Mouse (Mus musculus): ENCODE results near the gene Pbx1.

The Pbx1 gene

DNA sequence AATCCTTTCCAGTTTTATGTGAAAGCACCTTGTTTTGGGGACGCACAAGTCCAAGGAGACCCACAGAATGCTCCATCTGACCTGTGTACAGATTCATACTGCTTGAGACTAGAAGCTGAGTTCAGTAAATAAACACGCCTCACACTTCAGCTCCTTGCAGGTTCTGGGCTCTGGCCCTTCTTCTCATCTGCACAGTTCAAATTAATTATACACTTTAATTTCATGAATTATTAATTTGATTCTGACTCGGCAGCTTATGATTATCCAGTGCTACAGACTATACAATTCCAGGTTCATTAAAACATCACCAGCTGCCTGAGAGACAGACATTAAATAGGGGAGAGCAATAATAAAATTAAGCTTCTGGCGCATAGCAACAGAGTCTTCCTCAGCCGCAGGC lies 156.4 kb downstream of the Pbx1 start:
- DNase-seq (ENCODE audit: extremely low read depth, insufficient read length, low spot score), result no peak

DNA sequence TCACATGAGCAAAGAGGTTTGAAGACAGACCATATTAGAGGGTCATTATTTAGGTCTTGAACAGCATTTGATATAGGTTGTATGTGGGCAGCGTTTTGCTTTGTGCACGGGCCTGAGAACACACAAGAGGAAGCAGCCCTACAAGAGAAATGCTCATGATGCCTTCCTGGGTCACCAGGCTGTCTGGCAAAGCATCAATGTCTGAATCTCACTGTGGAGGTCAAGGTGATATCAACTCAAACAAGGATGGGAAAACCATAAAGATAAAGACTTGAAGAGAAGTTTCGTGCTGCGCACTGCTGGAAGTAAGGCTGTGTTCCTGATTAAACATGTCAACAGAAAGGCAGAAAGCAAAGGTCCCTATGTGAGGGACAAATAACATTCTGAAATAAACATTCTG lies 157.8 kb downstream of the Pbx1 start:
- no peak for DNase-seq (ENCODE audit: extremely low read depth, insufficient read length, low spot score)

DNA sequence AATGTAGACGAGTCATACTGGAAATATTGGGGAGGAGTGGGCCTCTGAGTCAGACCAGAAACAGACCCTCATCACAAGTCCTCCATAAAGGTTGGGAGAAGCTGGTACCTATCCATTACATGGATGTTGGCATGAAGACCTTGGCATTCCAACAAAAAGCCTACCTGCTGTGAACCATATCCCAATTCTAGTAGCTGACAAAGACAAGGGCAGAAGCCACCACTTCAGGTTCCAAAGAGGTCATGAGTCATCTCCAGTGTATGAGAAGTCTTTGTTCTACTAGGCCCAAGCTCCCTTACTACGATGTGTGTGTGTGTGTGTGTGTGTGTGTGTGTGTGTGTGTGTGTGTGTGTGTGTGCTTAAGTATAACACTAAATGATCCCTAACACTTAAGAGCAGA lies 160.0 kb downstream of the Pbx1 start:
- DNase-seq (ENCODE audit: extremely low read depth, insufficient read length, low spot score), result no peak

DNA sequence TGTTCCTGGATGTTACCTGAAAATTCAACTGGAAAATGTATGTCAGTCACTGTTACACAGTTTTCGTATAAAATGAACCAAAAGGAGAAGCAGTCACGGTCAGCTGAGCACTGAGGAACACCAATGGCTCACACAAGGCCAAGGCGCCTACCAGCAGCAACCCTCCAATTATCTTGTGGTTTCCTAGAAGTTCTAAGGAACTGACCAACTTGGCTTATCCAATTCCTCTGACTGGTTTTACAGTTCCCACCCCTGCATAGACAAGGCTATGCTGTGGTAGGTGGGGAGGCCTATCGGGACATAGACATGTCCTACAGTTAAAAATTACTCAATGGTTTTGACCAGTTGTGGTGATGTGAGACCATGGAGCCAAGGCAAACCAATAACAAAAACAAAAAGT lies 160.9 kb downstream of the Pbx1 start:
- DNase-seq (ENCODE audit: extremely low read depth, insufficient read length, low spot score), result no peak

DNA sequence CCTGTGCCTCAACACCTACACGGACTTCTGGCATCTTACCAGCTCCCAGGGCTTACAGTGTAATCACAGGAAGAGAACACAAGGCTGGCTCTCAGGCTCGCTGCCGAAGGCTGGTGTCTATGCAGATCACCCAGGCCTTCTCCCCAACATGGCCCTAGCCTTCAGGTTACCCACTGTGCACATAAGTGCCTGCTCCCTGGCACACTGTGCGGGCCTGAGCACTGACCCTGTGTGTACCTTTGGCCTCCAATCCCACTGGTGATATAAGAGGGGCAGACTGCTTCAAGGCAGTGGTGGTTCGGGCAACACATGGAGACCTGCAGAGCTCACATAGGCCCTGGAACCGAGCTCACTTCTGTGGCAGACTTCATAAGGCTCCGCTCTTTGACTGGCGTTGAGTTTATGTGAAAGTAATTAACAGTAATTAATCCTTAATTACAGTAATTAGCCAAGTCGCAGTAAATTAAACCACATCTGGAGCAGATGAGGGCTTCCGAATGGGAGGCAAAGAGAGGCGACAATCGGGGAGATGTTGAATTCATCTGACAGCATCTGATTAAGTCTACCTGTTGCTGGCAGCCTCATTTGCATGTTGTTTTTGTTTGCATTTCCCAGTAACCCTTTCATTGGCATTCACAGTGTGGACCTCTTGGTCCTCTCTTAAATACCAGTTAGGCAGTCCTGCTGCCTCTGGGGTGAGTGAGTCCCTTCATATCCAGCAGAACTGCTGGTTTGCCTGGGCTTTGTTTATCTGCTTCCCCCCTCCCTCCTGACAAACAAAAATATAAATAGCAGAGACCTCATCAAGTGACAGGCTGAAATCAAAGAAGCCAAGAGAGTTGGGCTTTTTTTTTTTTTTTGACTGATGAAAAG lies 163.1 kb downstream of the Pbx1 start:
- no peak for DNase-seq (ENCODE audit: extremely low read depth, insufficient read length, low spot score)

DNA sequence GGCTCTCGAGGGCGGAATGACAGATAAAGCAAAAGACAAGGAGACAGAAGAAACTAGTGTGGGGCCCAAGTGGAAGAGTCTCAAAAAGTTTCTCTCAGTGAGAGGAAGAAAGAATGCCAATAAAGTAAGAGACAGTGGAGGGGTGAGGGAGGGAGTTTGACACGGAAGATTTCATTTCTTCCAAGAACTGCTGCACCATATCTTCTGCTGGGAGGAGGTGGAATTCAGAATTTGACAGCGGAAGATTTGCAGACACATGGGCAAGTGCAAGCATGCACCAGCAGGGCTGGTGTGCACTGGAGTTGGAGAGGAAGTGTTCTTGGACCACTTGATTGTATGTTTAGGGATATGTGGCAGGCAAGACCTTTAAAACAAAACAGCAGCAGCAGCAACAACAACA lies 163.8 kb downstream of the Pbx1 start:
- no peak for DNase-seq (ENCODE audit: extremely low read depth, insufficient read length, low spot score)

DNA sequence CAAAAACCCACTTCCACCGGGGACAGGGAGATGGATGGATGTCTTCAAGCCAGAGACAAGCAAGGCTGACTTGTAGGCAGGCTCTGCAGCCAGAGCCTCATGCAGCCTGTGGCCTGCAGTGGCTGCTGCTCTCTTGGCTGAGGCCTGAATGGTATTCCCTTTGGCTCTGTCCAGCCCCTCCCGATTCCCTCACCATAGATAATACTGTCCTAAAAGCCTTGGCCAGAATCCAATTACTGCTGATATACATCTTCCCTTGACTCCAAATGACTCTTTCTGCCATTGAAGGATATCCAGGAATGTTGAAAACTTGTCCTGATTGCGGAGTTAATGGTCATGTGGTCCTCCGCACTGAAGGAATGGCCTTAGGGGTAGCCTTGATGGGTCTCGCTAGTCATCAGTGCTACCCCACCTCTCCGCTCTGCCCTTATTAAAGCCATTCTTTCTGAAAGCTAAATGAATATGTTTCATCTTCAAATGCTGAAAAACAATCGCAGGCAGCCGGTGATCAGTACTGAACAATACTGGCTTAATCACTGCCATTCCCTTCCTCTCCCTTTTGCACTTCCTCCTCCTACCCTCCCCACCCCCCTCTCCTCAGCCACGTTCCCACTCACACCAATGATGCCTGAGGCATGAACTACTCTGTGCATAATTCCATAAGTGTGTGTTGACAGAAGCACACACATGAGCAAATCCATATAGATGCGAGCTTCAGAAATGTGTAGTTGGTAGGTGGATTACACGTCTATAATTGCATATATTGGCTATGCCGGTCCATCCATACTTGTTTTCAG lies 166.3 kb downstream of the Pbx1 start:
- no peak for DNase-seq (ENCODE audit: extremely low read depth, insufficient read length, low spot score)

DNA sequence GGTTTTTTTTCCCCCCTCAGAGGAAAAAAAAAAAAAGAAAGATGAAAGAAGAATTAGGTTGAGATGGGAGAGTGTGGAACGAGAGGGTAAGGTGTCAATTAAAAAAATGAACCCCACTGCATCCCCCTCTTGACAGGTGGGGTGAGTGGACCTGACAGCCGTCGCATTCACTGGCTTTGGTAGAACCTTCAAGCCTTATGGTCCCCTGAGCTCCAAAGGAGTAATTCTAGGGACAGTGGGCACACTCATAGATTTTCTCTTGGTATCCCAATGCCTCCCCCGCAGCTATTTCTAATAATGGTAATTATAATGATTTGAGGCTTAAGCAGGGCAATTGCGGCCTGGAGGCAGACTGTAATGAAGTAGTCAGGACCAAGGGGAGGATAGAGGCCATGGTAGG lies 167.0 kb downstream of the Pbx1 start:
- DNase-seq (ENCODE audit: extremely low read depth, insufficient read length, low spot score), result no peak

DNA sequence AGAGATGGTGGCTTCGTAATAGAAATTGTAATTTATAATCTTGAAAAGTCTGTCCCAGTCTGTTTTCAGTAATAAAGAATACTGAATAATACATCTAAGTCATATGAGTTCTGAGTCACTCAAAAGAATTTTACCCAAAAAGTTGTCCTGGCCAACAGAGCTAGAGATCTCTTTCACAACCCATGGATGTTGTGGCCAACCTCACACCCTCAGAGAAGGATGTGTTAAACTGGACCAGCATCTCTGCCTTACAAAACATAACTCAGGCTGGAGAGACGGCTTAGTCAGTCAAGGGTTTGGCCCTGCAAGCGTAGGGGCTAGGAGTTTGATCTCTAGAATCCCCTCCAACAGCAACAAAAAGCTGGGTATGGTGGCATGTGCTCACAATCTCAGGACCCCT lies 171.7 kb downstream of the Pbx1 start:
- DNase-seq (ENCODE audit: extremely low read depth, insufficient read length, low spot score), result peak; percentile 30

DNA sequence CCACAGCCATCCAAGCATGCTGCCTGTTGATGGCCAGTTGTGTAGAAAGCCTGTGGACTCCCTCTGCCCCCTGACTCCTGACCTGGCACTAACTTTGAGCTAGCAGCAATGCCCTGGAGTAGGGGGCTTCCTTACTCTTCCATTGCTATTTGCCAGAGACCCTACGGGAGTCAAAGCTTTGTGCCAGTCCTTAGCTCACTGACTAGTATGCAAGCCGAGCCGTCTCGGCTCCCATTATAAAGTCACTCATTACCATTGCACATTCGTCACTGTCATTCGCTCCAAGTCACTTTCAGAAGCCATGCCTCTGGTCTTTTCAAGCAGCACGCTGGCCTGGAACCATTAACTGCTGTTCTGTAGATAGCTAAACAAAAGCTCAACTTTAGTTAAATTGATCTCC lies 173.2 kb downstream of the Pbx1 start:
- DNase-seq (ENCODE audit: extremely low read depth, insufficient read length, low spot score), result no peak

DNA sequence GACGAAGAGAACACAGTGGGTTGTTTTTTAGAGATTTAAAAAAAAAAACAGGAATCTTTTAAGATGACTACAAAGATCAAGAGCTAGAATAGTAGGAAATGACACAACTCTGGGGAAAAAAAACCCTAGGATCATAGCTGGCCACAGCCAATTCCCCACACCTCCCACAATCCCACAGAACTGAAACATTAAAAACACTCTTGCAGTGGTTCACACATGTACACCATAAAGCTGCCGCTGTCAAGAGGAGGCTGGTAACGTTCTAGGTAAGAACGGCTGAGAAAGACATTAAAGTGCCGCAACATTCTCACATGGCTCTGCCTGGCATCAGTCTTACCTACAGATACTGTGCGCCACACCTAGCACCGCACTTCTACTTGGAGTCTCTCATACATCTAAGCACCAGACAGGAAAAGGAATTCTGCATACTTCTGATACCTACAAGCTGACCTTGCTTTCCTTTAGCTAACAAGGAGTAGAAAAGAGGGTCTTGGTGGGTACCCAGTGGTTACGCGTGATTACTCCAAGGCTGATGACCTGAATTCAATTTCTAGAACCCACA lies 176.6 kb downstream of the Pbx1 start:
- no peak for DNase-seq (ENCODE audit: extremely low read depth, insufficient read length, low spot score)

DNA sequence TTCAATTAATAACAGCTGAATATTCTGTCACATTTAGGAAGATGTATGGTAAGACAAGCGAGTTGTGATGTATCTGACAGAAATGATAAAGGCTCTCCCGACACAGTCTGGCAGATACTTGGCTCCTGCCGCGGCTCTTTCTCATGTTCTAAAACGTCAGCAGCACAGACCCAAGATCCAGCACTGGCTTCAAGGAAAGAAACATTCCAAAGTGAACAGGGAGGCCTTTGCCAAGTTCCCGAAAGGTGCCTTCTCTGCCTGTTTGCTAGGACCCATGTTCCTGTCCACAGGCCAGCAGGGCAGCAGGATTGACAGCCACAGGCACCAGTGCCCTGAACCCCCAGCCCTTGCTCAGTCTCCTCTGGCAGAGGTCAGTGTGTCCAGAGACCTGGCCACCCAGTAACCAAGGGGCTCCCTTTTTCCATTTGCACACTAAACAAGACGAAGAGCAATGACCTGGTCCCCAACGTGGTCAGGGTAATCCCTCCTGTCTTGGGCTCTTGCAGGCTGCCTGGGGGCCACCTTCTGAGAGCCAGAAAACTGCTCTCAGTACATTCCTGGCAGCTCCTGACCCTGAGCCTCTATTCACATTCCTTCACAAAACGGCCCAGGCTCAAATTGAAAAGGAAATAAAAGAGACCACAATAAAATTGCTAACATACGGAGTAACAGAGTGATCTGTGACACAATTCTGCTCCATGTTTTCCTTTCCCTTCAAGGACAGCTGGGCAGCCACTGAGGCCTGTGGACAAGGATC lies 184.9 kb downstream of the Pbx1 start:
- no peak for DNase-seq (ENCODE audit: extremely low read depth, insufficient read length, low spot score)

DNA sequence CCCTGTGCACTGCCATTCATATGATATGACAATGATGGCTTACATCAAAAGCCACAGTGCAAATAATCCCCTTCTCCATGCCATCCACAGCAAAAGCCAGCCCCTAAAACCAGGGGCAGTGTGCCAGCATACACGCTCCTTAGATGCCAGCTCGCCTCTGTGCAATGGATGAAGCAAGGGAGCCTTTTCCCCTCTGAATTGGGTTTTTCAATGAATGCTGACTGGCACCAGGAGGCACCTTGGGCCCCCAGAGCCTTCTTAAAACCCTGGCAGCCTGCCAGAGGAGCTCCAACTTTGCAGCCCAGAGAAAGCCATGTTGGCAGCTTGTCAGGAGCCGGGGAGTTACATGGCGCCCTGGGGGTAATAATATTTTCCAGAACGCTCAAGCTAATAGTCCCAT lies 186.5 kb downstream of the Pbx1 start:
- DNase-seq (ENCODE audit: extremely low read depth, insufficient read length, low spot score), result no peak

DNA sequence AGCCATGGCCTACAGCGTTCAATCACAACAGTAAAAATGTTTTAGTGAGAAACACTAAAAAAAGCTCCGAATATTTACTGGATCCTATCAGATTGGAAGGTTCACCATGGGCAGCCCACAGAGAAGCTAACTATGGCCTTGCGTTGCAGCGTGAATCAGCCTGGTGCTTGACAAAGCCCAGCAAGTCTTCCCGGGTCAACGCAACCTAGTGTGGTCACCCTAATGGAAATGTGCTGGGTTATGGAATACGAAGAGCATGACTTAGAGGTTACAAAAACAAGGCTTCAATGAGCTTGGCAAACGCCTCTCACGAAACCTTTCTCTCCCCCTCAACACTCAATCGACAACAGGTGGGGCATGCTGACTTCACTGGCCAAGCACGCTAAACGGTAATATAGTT lies 188.3 kb downstream of the Pbx1 start:
- no peak for DNase-seq (ENCODE audit: extremely low read depth, insufficient read length, low spot score)

DNA sequence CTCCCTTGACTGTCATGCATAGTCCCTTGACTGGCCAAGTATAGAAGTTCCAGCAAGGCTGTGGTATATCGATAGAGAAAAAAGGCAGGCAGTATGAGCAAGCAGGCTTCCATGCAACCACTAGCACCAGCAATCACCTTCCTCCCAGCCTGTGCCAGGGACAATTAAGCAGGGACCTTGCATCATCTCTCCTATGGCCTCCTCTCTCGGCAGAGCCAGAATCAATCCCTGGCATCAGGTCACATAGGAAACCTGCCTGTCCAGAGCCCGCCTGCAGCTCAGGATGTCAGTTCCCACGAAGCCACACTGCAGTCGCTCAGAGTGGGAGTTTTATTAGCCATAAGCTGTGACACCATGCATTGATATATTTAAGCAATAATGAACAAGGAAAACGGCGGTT lies 189.0 kb downstream of the Pbx1 start:
- no peak for DNase-seq (ENCODE audit: extremely low read depth, insufficient read length, low spot score)

DNA sequence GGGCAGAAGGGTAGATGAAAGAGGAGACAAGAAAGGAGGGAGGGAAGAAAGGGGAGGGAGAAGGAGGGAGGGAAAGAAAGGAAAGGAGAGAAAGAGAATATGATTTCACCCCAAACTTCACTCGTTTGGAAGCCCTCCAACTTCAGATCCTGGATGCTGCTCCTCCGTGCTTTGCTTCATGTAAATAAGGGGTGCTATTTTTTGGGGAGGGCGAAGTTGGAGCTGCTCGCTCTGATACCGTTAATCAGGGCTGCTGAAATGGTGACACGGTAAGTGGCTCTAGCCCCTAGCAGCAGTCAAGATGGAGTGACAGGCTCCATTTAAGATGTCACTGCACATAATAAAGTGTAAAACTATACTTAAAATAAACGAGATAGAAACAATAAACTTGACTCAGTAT lies 190.8 kb downstream of the Pbx1 start:
- DNase-seq (ENCODE audit: extremely low read depth, insufficient read length, low spot score), result no peak

DNA sequence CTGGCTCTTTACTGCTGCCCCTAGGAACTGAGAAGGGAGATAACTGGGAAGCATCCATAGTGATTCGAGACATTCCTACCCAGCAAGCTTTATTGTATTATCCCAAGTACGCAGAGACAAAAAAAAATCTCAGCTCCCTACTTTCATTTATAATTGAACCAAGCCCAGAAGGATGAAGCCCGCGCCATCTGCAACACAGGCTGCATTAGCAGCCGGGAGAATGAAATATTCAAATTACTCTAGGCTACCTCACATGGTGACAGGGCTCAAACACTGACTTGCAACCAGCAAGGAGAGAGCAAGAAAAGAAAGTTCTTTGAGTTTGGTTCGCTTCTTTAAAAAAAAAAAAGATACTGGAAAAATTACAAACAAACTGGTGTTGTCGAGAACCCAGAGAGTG lies 191.2 kb downstream of the Pbx1 start:
- DNase-seq (ENCODE audit: extremely low read depth, insufficient read length, low spot score), result no peak

DNA sequence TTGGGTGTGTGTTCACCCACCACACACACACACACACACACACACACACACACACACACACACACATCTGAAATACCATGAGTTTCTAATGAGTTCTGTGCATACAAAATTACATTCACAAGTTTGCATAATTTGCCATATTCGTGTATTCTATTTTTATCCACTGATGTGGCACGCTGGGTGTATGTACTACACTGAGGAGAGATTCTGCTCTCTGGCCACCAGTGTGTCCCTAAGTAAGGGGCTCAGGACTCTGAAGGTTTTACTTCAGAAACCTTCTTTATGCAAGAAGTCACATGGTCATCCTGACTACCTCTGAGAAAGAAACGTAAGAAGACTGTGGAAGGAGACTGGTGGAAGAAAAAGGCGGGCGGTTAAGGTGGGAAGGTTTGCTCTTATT lies 191.7 kb downstream of the Pbx1 start:
- DNase-seq (ENCODE audit: extremely low read depth, insufficient read length, low spot score), result no peak

DNA sequence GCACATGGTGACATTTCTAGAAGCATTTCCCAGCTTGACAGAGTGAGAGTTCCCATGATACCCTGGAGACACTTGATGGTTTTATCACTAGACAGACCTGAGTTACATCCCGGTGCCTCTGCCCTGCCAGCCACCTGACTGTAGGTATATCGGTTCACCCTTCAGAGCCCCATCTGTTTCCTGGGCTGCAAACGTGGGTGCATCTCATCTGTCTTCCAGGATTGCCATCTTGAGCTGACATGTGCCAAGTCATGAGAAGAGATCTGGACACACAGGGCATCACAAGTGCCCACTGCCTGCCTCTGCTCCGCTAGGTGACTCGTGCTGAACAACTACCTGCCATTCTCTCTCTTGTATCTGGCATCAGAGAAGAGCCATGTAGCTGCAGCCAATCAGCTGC lies 196.0 kb downstream of the Pbx1 start:
- DNase-seq (ENCODE audit: extremely low read depth, insufficient read length, low spot score), result no peak

DNA sequence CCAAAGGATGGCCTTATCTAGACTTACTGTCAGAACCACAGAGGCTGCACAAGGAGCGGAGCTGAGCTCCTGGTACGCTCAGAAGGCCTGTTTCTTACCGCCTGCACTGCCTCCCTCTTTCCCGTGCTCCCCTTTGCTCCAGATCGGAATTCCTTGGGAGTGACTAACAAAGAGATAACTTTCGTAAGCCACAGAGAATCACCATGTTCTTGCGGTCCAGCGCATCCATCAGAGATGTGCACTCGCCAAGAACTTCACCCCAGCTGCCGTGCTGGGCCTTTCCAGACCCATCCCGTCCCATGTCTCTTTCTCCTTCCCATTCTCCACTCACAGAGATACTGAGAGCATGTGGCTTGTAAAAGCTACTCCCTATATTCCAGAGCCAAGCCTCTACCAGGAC lies 197.7 kb downstream of the Pbx1 start:
- no peak for DNase-seq (ENCODE audit: extremely low read depth, insufficient read length, low spot score)

DNA sequence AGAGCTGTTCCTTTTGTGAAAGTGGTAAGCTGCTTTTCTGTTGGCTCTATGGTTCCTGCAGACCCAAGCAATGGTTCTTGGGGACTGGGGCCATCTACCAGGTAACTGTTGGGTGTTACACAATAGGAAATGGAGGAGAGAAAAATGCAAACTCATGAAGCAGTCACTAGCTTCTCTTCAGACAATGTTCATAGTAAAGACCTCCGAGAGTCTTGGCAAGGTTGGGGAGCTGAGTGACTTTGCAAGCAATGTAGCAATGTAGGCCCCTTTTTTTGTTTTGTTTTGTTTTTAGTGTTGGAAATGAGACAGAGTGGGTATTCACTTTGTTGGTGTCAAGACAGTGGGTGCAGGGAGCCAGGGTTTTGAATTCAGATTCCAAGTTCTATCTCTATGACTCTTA lies 198.9 kb downstream of the Pbx1 start:
- no peak for DNase-seq (ENCODE audit: extremely low read depth, insufficient read length, low spot score)

Data from 3134 (cell line).